Comparison of ENCODE assay signal across 11 mouse cellular contexts in the genomic region with DNA sequence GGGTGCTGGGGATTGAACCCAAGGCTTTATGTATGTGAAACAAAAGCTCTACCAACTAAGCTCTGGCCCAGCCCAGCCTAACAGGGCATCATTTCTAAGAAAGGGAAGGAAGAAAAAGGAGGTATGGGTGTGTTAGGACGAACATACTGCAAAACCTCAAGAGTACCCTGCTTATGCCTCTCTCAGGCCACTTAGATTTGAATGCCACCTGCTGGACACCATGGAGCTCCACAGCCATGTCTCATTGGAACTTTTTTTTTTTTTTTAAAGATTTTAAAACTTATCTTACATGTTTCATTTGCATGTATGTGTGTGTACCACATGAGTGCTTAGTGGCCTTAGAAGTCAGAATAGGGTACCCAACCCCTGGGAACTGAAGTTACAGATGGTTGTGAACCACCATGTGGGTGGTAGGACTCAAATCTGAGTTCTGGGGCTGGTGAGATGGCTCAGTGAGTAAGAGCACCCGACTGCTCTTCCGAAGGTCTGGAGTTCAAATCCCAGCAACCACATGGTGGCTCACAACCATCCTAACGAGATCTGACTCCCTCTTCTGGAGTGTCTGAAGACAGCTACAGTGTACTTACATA. TPM values are rescaled to one million over a fixed set of nuclear protein-coding genes. Genes with fewer than 3 reads are reported as not detected.
DNase-seq lines count a peak whose midpoint lies in the region; ATAC-seq and TF ChIP-seq lines count a peak whose summit lies in the region.
"Had no signal": no experiment of that assay in that cellular context is flagged by ENCODE, and none has a peak within 500 bp of the region (broad histone marks: within the 10 kb centered on the region; RNA-seq: fewer than 3 reads in every experiment).

No protein-coding gene starts in this region.

- H3K27ac ChIP-seq in limb, embryonic 13.5 days: no peak overlapping the region
- no peak overlapping the region for H3K27ac ChIP-seq in limb, embryonic 10.5 days
- no peak overlapping the region for H3K27ac ChIP-seq in forebrain, embryonic 16.5 days (ENCODE audit: low read length)
- H3K27ac ChIP-seq: neural tube, embryonic 15.5 days had no signal

- peak; percentile 38; the same call in 1 of the 2 replicates for TF ChIP-seq CTCF in brain, embryonic 14.5 days (IDR thresholded peaks at IDR 0.05; ENCODE audit: borderline replicate concordance, extremely low read depth, insufficient read depth, insufficient read length)

- H3K36me3 ChIP-seq in limb, embryonic 13.5 days: no peaks in the 10 kb centered on the region
- H3K36me3 ChIP-seq in limb, embryonic 10.5 days: no peaks in the 10 kb centered on the region
- no peaks in the 10 kb centered on the region for H3K36me3 ChIP-seq in forebrain, embryonic 16.5 days (ENCODE audit: control insufficient read depth, insufficient read depth)
- H3K36me3 ChIP-seq: neural tube, embryonic 15.5 days had no signal

- 47% methylated on average over 4 of the region's 4 CpGs for WGBS in limb, embryonic 13.5 days
- WGBS in limb, embryonic 10.5 days: 50% methylated on average over 4 of the region's 4 CpGs
- 67% methylated on average over 4 of the region's 4 CpGs for WGBS in forebrain, embryonic 16.5 days

- H3K4me3 ChIP-seq in limb, embryonic 13.5 days: no peak overlapping the region
- no peak overlapping the region for H3K4me3 ChIP-seq in limb, embryonic 10.5 days
- H3K4me3 ChIP-seq in forebrain, embryonic 16.5 days (replicated peaks; ENCODE audit: low read length): no peak overlapping the region
- H3K4me3 ChIP-seq: neural tube, embryonic 15.5 days had no signal

- no peak overlapping the region for H3K4me2 ChIP-seq in limb, embryonic 13.5 days (replicated peaks)
- no peak overlapping the region for H3K4me2 ChIP-seq in forebrain, embryonic 16.5 days (ENCODE audit: low read length)
- H3K4me2 ChIP-seq: neural tube, embryonic 15.5 days had no signal

- peak; percentile 62 for DNase-seq in embryo, embryonic 10 days (ENCODE audit: low spot score)
- no peak for DNase-seq in embryo, embryonic 9.5 days (ENCODE audit: extremely low spot score)
- no peak for DNase-seq in limb, embryonic 10.5 days (ENCODE audit: low spot score)
- peak; percentile 28 for DNase-seq in brain, embryonic 14.5 days (ENCODE audit: low read depth)
- DNase-seq: gastrocnemius, postnatal 36 days had no signal

- no peak for TF ChIP-seq POLR2A in brain, embryonic 14.5 days (IDR thresholded peaks at IDR 0.05; ENCODE audit: borderline replicate concordance, extremely low read depth, insufficient read depth, insufficient read length, poor library complexity, severe bottlenecking)

- ATAC-seq in limb, embryonic 13.5 days (ENCODE audit: low FRiP score, low read depth): peak; percentile 76; the same call in 1 of the 2 replicates
- ATAC-seq in monocyte, adult 5-6 weeks (replicated peaks; ENCODE audit: insufficient number of reproducible peaks, low FRiP score, low TSS enrichment, poor library complexity, severe bottlenecking): 0 out of 2 replicates have a peak, but pooled peaks have one; percentile 59
- no peak for ATAC-seq in forebrain, embryonic 16.5 days
- ATAC-seq in inflammation-experienced regulatory T-cells, adult 6 months: no peak

- H3K4me1 ChIP-seq in limb, embryonic 13.5 days: peaks cover 10% of the 10 kb centered on the region
- peaks cover 2% of the 10 kb centered on the region for H3K4me1 ChIP-seq in limb, embryonic 10.5 days
- no peaks in the 10 kb centered on the region for H3K4me1 ChIP-seq in forebrain, embryonic 16.5 days (replicated peaks; ENCODE audit: control insufficient read depth, insufficient read depth, low read length)
- H3K4me1 ChIP-seq: neural tube, embryonic 15.5 days had no signal

- no peak overlapping the region for H3K9ac ChIP-seq in limb, embryonic 13.5 days
- no peak overlapping the region for H3K9ac ChIP-seq in forebrain, embryonic 16.5 days (replicated peaks; ENCODE audit: low read depth, low read length)
- H3K9ac ChIP-seq: neural tube, embryonic 15.5 days had no signal

- no peaks in the 10 kb centered on the region for H3K9me3 ChIP-seq in limb, embryonic 13.5 days
- no peaks in the 10 kb centered on the region for H3K9me3 ChIP-seq in limb, embryonic 10.5 days (replicated peaks)
- H3K9me3 ChIP-seq in forebrain, embryonic 16.5 days (ENCODE audit: control insufficient read depth, low read length): no peaks in the 10 kb centered on the region
- H3K9me3 ChIP-seq: neural tube, embryonic 15.5 days had no signal

- H3K27me3 ChIP-seq in limb, embryonic 13.5 days: no peaks in the 10 kb centered on the region
- no peaks in the 10 kb centered on the region for H3K27me3 ChIP-seq in limb, embryonic 10.5 days (ENCODE audit: low read depth, poor library complexity, severe bottlenecking)
- H3K27me3 ChIP-seq in forebrain, embryonic 16.5 days (replicated peaks; ENCODE audit: control insufficient read depth, insufficient read depth, low read length): no peaks in the 10 kb centered on the region
- H3K27me3 ChIP-seq: neural tube, embryonic 15.5 days had no signal

RNA-seq across cellular contexts. Expression of a gene that starts 22.1 kb away (rescaled TPM):
- 55.2 and 55.3 TPM in 2 replicates for polyA plus RNA-seq in limb, embryonic 13.5 days (2015; fragmentation: Nextera tagmentation; extraction: Ambion mirVana)
- polyA plus RNA-seq in limb, embryonic 10.5 days (2016; fragmentation: Nextera tagmentation; extraction: Ambion mirVana): 33.5 and 36.6 TPM in 2 replicates
- polyA plus RNA-seq in brain, embryonic 14.5 days (2012; rRNA removed): 7.6 and 11.1 TPM in 2 replicates
- total RNA-seq in monocyte, adult 5-6 weeks (2017): 3.1 to 26.6 TPM (median 11.4 TPM) in 3 replicates
- 6.7 and 7.9 TPM in 2 replicates for polyA plus RNA-seq in forebrain, embryonic 16.5 days (2015; fragmentation: Nextera tagmentation; extraction: Ambion mirVana)
- 1 to 10 TPM in 2 of 3 experiments, under 1 TPM in 1; 0.74 to 1.8 (median 1.5) TPM for polyA plus RNA-seq in inflammation-experienced regulatory T-cells, adult 6 months (2017; shearing (Covaris generic))

RNA-seq across cellular contexts. Expression of a gene that starts 41.6 kb away (rescaled TPM):
- not detected in 2 replicates for polyA plus RNA-seq in limb, embryonic 13.5 days (2015; fragmentation: Nextera tagmentation; extraction: Ambion mirVana)
- polyA plus RNA-seq in limb, embryonic 10.5 days (2016; fragmentation: Nextera tagmentation; extraction: Ambion mirVana): not detected in 2 replicates
- not detected in 2 replicates for polyA plus RNA-seq in brain, embryonic 14.5 days (2012; rRNA removed)
- not detected in 3 replicates for total RNA-seq in monocyte, adult 5-6 weeks (2017)
- polyA plus RNA-seq in forebrain, embryonic 16.5 days (2015; fragmentation: Nextera tagmentation; extraction: Ambion mirVana): not detected in 2 replicates
- under 1 TPM in 1 of 3 experiments, not detected in 2; 0.62 TPM for polyA plus RNA-seq in inflammation-experienced regulatory T-cells, adult 6 months (2017; shearing (Covaris generic))
- total RNA-seq: gastrocnemius, postnatal 36 days had no signal
- polyA plus RNA-seq: neural tube, embryonic 15.5 days had no signal

RNA-seq across cellular contexts. Expression of a gene that starts 48.8 kb away (rescaled TPM):
- polyA plus RNA-seq in limb, embryonic 13.5 days (2015; fragmentation: Nextera tagmentation; extraction: Ambion mirVana): 11.7 and 13.1 TPM in 2 replicates
- 22.1 and 22.8 TPM in 2 replicates for polyA plus RNA-seq in limb, embryonic 10.5 days (2016; fragmentation: Nextera tagmentation; extraction: Ambion mirVana)
- polyA plus RNA-seq in brain, embryonic 14.5 days (2012; rRNA removed): 20.3 and 37.5 TPM in 2 replicates
- total RNA-seq in monocyte, adult 5-6 weeks (2017): 0.85 to 3.7 TPM (median 1.7 TPM) in 3 replicates
- polyA plus RNA-seq in forebrain, embryonic 16.5 days (2015; fragmentation: Nextera tagmentation; extraction: Ambion mirVana): 12.2 and 13.1 TPM in 2 replicates
- polyA plus RNA-seq in inflammation-experienced regulatory T-cells, adult 6 months (2017; shearing (Covaris generic)): not detected

RNA-seq across cellular contexts. Expression of a gene that starts 59.6 kb away (rescaled TPM):
- polyA plus RNA-seq in limb, embryonic 13.5 days (2015; fragmentation: Nextera tagmentation; extraction: Ambion mirVana): not detected in 2 replicates
- not detected in 2 replicates for polyA plus RNA-seq in limb, embryonic 10.5 days (2016; fragmentation: Nextera tagmentation; extraction: Ambion mirVana)
- not detected in 2 replicates for polyA plus RNA-seq in brain, embryonic 14.5 days (2012; rRNA removed)
- total RNA-seq in monocyte, adult 5-6 weeks (2017): 4.0 TPM in 1 of 3 replicates, not detected in the others
- polyA plus RNA-seq in forebrain, embryonic 16.5 days (2015; fragmentation: Nextera tagmentation; extraction: Ambion mirVana): not detected in 2 replicates
- not detected for polyA plus RNA-seq in inflammation-experienced regulatory T-cells, adult 6 months (2017; shearing (Covaris generic))
- total RNA-seq: gastrocnemius, postnatal 36 days; left cerebral cortex, postnatal 25 days had no signal
- polyA plus RNA-seq: neural tube, embryonic 15.5 days had no signal

Comparison
In these comparisons a context has a peak if more than half of its experiments do, and no peak if none do; other contexts are left out.
1. DNase-seq: peak in embryo, embryonic 10 days (single experiment) and brain, embryonic 14.5 days (single experiment); none in embryo, embryonic 9.5 days (single experiment) and limb, embryonic 10.5 days (single experiment).
2. ATAC-seq: peak in limb, embryonic 13.5 days (single experiment) and monocyte, adult 5-6 weeks (single experiment); none in forebrain, embryonic 16.5 days (single experiment) and inflammation-experienced regulatory T-cells, adult 6 months (single experiment).
3. RNA of a gene that starts 48.8 kb away (polyA plus RNA-seq): 20.3 to 37.5 TPM in brain, embryonic 14.5 days, 22.1 to 22.8 TPM in limb, embryonic 10.5 days, 11.7 to 13.1 TPM in limb, embryonic 13.5 days and 12.2 to 13.1 TPM in forebrain, embryonic 16.5 days; not detected in inflammation-experienced regulatory T-cells, adult 6 months; every median in the first group is over 10 times any median in the second.